Mouse (Mus musculus) adrenal gland, postnatal 4 days (tissue): ENCODE results near the gene Map2. TPM values are rescaled to one million over a fixed set of nuclear protein-coding genes. Genes with fewer than 3 reads are reported as not detected.

Experiments
- DNase-seq, 2 experiments: peaks; one replicate each; pipeline ENCODE4 v3.0.0; 2021 to 2022; ENCODE audit warnings: low spot score in 2 of 2, mixed read lengths in 2 of 2
- total RNA-seq, 2 experiments: library from RNA; stranded (reverse); gene quantifications; 2 replicates each; pipeline ENCODE4 v1.2.3; 2021

The Map2 gene
- total RNA-seq, 2 experiments from 2014 or later, result 33.6 to 39.3 TPM

- no peak for DNase-seq
Observed at GRCm38 (mm10) chr1:66288987-66289386, 113.9 kb downstream of the Map2 start.

DNA sequence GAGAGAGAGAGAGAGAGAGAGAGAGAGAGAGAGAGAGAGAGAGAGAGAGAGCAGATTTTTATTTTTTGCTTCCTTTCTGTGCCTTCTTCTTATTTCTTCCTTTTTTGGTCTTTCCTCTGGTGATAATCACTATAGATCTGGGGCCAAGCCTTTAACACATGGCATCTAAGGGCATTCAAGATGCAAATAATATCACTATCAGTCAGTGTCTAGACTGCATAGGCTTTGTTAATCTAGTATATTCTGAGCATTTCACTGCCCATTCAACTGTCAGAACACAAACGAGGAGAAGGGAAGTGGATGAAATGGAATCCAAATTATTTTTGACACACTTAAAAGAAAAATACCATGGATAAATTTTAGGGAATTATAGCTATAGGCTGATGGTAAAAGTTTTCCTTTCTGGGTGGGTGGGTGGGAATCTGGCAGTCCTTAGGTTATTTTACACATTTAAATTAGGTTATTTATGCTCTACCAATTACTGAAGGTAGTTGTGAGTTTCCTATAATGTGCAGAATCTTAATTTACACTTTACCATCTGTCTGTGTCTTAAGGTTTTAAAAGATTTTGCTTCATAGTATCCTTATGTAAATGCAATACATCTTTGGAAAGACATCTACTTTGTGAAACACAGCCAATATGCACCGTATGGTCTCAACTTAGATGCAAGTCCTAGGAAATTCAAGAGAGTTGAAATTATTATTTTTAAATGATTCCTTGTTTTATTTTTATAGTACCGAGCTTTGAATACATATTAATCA, 117.2 kb downstream of the Map2 start:
- DNase-seq, result no peak

- DNase-seq, result no peak
Observed at GRCm38 (mm10) chr1:66299376-66299775, 124.3 kb downstream of the Map2 start.

DNA sequence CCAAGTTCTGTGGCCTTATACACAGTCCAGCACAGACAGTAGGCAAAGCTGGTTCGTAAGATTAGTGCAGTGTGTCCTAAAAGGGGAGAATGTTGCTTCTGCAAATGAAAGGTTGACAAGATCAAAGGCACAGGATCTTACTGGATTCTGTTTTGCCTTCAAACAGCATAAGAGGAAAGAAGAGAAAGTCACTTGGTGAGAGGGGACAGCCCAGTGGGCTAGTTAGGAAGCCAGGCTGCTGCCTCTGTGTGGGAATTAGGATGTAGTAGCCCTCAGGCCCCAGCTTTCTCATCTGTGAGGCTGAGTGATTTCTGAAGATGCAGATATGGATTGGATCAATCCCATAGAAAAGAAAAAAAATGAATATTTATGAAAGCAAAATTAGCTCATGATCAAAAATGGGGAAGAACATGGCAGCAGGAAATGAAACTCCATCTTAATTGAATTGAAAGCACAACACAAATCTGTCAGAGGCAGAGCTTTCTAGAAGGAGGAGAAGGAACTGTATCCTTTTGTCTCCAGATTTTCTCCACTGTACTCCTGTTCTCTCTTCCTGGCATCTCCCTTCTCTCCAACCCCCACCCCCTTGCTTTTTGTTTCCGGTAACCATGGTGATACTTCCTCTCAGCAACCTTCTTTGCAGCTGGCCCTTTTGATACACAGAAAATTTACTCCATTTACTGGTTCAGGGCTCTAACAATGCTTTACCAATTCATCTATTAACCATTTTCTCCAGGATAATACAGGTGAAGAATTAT, 145.5 kb downstream of the Map2 start:
- no peak for DNase-seq

DNA sequence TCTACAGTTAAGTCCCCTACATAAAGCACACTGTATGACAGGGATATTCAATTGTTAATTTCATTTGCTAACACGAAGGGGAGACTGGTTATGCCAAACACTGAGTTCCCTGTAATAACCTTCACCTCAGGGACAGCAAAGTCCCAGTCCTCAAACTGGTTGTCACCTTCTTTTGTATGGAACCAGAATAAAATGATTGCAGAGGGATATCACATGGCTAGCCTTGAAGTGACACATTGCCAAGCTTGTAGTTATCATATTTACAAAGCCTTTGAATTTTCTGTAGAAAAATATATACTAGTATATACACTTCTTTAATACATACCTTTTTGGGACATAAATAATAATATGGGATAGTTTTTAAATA, 146.0 kb downstream of the Map2 start:
- DNase-seq, result no peak

DNA sequence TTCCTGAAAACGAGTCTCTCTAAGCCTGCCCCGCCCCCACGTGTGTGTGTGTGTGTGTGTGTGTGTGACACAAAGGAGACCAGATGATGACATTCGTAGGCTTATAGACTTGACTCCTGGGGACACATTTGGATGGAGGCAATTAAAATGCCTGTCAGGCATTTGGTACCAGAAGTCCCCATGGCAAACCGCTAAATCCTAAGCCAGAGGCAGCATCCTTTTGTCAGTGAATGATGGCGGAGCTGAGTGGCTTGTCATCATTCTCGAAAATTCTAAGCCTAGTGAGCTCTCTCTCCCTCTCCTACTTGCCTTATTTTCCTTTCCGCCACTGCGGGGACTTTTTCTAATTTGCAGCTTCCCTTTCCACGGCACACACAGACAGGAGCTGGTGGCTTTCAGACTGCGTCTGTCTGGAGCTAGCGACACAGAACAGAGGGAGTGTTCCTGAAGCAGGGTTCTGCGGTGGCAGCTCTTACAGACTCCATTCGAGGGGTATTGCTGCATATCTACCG, 146.6 kb downstream of the Map2 start:
- DNase-seq, result no peak

- DNase-seq, result no peak
Observed at GRCm38 (mm10) chr1:66323461-66323860, 148.4 kb downstream of the Map2 start.

- DNase-seq, result no peak
Observed at GRCm38 (mm10) chr1:66324951-66325350, 149.9 kb downstream of the Map2 start.

DNA sequence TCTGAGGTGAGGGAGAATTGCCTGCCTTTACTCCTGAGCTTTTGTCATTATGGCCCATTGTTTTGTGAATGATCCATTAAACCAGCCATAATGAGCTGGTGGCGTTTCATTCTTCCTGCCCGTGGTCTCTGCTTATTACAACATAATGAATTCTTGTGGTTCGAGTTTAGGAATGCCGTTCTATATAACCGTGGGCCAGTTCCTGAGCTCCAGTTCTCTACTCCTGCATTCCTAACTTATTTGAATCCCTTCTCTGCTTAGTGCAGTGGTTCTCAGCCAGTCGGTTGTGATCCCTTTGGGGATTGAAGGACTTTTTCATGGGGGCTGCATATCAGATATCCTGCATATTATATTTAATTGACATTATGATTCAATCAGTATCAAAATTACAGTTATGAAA, 153.9 kb downstream of the Map2 start:
- no peak for DNase-seq

DNA sequence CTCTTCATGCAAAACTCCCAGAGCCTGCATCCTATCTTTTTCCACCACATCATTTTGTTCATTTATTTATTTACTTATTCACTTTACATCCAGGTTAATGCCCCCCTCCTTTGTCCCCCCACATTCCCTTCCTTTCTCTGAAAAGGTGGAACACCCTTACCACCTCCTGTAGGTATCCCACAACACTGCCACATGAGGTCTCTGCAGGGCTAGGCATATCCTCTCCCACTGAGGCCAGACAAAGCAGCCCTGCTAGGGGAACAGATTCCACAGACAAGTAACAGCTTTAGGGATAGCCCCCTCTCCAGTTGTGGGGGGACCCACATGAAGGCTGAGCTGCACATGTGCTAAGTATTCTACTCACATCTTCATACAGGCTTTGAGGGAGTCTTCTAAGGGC, 154.5 kb downstream of the Map2 start:
- DNase-seq, result no peak

- no peak for DNase-seq
Observed at GRCm38 (mm10) chr1:66335724-66336284, 160.7 kb downstream of the Map2 start.

DNA sequence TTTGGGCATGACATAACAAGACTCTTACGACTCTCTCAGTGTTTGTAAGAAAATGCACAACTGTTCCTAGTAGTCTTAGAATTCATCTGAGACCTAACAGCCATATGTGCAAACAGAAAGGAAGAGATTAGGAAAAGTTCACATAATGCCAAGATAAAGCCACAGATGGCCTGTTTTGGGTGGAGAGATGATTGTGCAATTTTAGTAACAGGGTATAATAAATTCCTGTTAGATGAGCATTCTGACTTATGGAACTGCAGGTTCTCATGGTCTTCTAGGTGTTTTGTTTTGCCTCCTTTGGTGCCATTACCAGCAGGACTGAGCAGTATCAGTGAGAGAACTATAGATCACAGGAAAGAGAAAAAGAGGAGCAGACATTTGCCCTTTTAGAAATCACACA, 164.1 kb downstream of the Map2 start:
- DNase-seq, result no peak

DNA sequence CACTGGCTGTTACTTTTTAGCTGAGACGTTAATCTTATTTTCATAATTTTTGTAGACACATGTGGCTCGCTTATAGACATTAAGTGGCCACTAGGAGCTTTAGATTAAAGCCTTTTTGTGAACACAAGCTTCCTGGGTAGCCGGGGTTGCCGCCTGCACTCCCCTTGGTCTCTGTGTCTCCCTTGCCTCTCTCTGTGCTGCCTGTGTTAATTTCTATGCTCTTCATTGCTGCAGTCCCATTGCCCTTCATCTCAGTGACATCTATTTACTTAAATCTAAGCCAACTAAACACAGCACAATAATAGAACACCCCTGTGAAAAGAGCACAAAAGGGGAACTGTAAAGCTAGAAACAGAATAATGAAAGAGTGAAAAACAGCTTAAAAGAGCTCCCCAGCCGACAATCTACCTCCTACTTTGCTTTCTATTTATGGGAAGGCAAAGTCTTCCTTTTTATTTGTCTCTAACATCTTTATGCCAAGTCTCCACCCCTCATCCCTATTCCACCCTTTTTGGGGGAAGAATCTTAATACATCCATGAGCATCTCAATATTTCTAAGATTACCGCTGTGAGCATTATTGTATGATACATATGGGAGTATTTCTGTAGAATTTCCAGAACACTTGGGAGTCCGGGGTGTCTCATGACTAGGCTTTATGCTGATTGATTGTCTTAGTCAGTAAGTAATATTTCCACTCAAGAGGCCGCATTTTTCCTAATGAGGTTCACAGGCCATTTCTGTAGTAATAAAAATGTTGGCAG, 173.5 kb downstream of the Map2 start:
- DNase-seq, result no peak

GRCm38 (mm10) chr1:66349166-66349835, 174.2 kb downstream of the Map2 start:
- DNase-seq, result no peak

- no peak for DNase-seq
Observed at GRCm38 (mm10) chr1:66351366-66351765, 176.3 kb downstream of the Map2 start.

DNA sequence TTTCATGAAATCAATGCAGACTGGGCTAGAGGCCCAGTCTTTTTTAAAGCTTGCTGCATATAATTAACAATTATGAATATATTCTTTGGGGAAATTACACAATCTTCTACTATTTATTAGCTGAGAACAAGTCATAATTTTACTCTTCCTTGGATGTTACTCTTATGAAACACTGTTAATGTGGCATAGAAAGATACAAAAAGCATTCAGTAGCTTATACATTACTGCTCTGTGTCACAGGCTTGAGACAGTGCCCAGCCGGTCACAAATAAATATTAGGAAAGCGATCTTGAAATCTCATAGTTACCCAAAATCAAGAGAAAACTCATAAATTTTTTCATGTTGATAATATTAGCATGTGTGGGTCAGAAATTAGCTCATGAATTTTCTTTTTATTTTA, 186.7 kb downstream of the Map2 start:
- DNase-seq, result no peak

GRCm38 (mm10) chr1:66363285-66363684, 188.2 kb downstream of the Map2 start:
- no peak for DNase-seq

- DNase-seq, result no peak
Observed at GRCm38 (mm10) chr1:66364386-66364785, 189.3 kb downstream of the Map2 start.

GRCm38 (mm10) chr1:66365600-66365999, 190.5 kb downstream of the Map2 start:
- DNase-seq, result no peak

GRCm38 (mm10) chr1:66369486-66369885, 194.4 kb downstream of the Map2 start:
- DNase-seq, result no peak

DNA sequence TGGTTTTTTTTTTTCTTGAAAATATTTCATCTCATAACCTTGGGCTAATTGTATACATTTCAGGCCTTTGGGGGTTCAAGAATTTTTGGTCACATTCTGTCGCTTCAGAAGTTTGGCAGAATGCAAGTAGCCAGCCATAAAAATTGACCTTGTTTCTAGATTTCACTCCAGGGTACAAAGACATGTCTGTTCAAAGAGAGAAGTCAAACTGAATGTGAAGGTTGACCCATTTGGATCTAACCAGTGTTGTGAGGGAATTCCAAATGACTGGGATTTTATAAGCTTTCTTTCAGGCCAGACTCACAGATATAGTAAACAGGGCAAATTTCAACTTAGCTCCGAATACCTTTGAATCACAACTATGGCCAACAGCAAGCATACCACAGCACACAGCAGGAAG, 196.3 kb downstream of the Map2 start:
- DNase-seq, result no peak
